Mouse (Mus musculus) thymus, adult 2 months (tissue): ENCODE measurements around the gene Tmc8. TPM values are rescaled to one million over a fixed set of nuclear protein-coding genes. Genes with fewer than 3 reads are reported as not detected.
A peak's percentile ranks its signal among the peaks of the same experiment; 100 is the strongest.

Experiments
- DNase-seq: peaks from one replicate; pipeline ENCODE4 v3.0.0; 2021
- H3K27ac ChIP-seq: fragments of 200-500 bp; 2 replicates; pipeline ENCODE4 v1.5.1; 2012; ENCODE audit warnings: low read length, control low read depth; ENCODE audit not compliant: control insufficient read depth, insufficient read depth
- H3K27me3 ChIP-seq: fragments of 200-500 bp; 2 replicates; pipeline ENCODE4 v1.6.1; 2012; ENCODE audit warnings: mild to moderate bottlenecking, low read length, moderate library complexity, mixed read lengths; ENCODE audit not compliant: control insufficient read depth, insufficient read depth
- H3K36me3 ChIP-seq: fragments of 200-500 bp; 2 replicates; pipeline ENCODE4 v1.6.1; 2012; ENCODE audit warnings: mild to moderate bottlenecking, low read length, moderate library complexity; ENCODE audit not compliant: control insufficient read depth, insufficient read depth
- H3K4me1 ChIP-seq: fragments of 200-500 bp; replicated peaks from 2 replicates; pipeline ENCODE4 v1.6.1; 2012; ENCODE audit warnings: low read length; ENCODE audit not compliant: control insufficient read depth, insufficient read depth
- H3K4me3 ChIP-seq: fragments of 200-500 bp; 2 replicates; pipeline ENCODE4 v1.5.1; 2012; ENCODE audit warnings: mild to moderate bottlenecking, low read length, control low read depth, moderate library complexity; ENCODE audit not compliant: control insufficient read depth, insufficient read depth
- CTCF ChIP-seq: fragments of 200-500 bp; IDR thresholded peaks from 2 replicates; pipeline ENCODE4 v1.5.1; 2012; ENCODE audit warnings: mild to moderate bottlenecking, control low read depth, low read length, moderate library complexity, borderline replicate concordance; ENCODE audit not compliant: control insufficient read depth, poor library complexity, insufficient read depth; ENCODE audit errors: extremely low read depth
- POLR2A ChIP-seq: fragments of 200-500 bp; IDR thresholded peaks from 2 replicates; pipeline ENCODE4 v1.6.1; 2012; ENCODE audit warnings: mild to moderate bottlenecking, low read length, control low read depth, moderate library complexity; ENCODE audit not compliant: control insufficient read depth, poor library complexity, insufficient read depth; ENCODE audit errors: extremely low read depth
- WGBS: fragments of 180-500 bp; shearing (Covaris S2); methylation state at CpG from one replicate; pipeline ENCODE4 v1.1.7; 2018; 5-methylcytosine and 5-hydroxymethylcytosine counted together
- polyA plus RNA-seq: library from polyadenylated mRNA; depleted of rRNA; stranded (reverse); fragments of >200 nt; gene quantifications from 2 replicates; pipeline ENCODE4 v1.2.3, GENCODE M21; 2012

The Tmc8 gene
- polyA plus RNA-seq, 1 experiment: 388 TPM

DNA sequence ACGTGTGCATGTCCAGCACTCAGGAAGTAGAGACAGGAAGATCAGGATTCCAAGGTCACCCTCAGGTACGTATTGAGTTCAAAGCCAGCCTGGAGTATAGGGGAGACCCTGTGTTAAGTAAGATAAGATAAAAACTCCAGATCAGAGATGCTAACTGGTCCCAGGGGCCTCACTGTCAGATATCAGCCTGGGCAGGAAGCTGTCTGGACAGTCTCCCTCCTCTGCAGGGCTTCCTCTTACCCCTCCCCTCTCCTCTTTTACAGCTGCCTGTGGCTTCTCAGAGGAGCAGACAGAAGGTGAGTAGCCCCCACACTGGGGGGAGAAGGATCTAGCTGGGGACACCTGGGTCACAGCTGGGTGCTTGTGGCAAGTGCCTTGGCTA is 16.3 kb downstream of the Tmc8 start:
- no peak overlapping the region for H3K4me3 ChIP-seq
- TF ChIP-seq CTCF (no peak), POLR2A (no peak)

DNA sequence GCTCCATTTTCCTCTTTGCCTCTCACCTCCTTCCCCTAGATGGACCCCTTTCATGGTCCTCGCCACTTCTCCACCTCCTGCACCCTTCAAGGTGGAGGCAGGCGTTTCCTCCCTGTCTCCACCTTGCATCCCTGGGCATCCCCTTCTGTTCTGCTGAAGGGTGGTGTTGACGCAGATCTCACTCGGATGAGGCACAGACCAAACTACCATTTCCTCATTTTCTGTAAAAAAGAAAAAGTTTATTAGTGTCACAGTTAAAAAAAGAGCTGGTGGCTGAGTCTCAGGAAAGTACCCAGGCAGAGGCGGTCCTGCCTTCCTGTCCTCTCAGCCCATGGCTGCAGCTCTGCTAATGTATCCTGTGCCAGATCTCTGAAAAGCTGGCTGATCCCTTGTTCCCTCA is 17.3 kb downstream of the Tmc8 start:
- peak overlapping the region; percentile 8; the same call in 1 of the 2 replicates for H3K27ac ChIP-seq
- H3K4me1 ChIP-seq: peaks cover 35% of the 10 kb centered on the region
- no peak for TF ChIP-seq CTCF
- TF ChIP-seq POLR2A: no peak
- H3K27me3 ChIP-seq: no peaks in the 10 kb centered on the region
- DNase-seq: no peak
- 39% methylated on average over 5 of the region's 5 CpGs for WGBS
- H3K36me3 ChIP-seq: no peaks in the 10 kb centered on the region
- H3K4me3 ChIP-seq: no peak overlapping the region

More for the DNA sequence above, 16.3 kb downstream of the Tmc8 start:
- H3K36me3 ChIP-seq: no peaks in the 10 kb centered on the region
- H3K27ac ChIP-seq: no peak overlapping the region
- H3K27me3 ChIP-seq: no peaks in the 10 kb centered on the region
- peaks cover 42% of the 10 kb centered on the region for H3K4me1 ChIP-seq
- 2% methylated on average over 2 of the region's 2 CpGs for WGBS
- DNase-seq: peak; percentile 43

DNA sequence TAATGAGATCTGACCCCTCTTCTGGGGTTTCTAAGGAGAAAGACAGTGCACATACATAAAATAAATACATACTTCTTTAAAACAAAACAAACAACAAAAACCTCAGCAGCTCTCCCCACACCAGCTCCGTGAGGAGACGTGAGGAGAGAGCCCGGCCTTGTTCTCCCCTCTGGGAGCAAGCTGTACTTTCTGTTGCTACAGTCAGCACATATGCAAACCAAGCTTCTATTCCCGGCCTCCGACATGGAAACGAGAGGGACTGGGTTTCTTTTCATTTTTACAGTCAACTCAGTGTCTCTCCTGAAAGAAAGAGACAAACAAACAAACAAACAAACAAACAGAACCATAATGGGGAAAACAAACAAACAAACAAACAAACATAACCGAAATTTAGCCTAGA is 18.2 kb downstream of the Tmc8 start:
- TF ChIP-seq POLR2A (no peak), CTCF (no peak)

DNA sequence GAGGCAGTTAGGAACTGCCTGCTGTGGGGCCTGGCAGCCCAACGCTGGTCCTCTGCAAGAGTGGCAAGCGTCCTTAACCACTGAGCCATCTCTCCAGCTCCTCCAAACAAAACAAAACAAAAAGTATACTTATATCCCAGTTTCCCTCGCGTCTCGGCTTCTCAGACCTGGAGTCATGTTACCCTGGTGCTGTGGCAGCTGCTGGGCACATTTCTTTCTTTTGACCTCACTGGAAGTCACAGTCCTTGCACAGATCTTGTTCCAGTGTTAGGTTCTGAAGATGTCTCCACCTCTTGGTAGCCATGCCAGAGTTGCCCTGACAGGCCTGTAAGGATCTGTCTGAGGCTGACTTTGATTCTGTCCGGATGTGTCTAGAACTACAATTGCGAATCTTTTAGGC is 19.8 kb downstream of the Tmc8 start:
- no peaks in the 10 kb centered on the region for H3K27me3 ChIP-seq
- no peak overlapping the region for H3K4me3 ChIP-seq

More for the DNA sequence above, 18.2 kb downstream of the Tmc8 start:
- no peak overlapping the region for H3K4me3 ChIP-seq
- DNase-seq: no peak
- H3K27me3 ChIP-seq: no peaks in the 10 kb centered on the region
- H3K27ac ChIP-seq: no peak overlapping the region
- no peaks in the 10 kb centered on the region for H3K36me3 ChIP-seq
- peaks cover 29% of the 10 kb centered on the region for H3K4me1 ChIP-seq
- 94% methylated on average over 7 of the region's 7 CpGs for WGBS

DNA sequence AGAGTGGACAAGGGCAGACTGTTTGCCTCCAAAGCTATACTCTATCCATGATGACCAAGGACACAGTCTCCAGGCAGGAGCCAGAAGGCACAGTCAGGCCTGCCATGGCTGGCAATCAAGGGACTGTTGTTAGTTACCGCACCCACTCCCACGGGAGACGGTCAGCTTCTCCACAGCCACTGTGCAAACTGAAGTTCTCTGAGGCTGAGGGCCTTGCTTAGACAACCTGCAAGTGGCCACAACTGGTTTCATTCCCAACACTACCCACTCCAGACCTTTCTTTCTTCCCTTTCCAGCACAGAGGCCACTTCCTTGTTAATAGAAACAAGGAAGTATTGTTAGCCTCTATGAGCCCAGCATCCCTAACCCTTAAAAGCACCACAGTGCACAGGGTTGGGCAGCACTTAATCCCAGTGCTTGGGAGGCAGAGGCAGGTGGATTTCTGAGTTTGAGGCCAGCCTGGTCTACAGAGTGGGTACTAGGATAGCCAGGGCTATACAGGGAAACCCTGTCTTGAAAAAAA is 21.4 kb downstream of the Tmc8 start:
- 89% methylated on average over 3 of the region's 3 CpGs for WGBS
- DNase-seq: no peak
- no peak for TF ChIP-seq POLR2A
- no peak for TF ChIP-seq CTCF
- no peak overlapping the region for H3K4me3 ChIP-seq
- no peaks in the 10 kb centered on the region for H3K36me3 ChIP-seq
- H3K4me1 ChIP-seq: peaks cover 9% of the 10 kb centered on the region
- H3K27ac ChIP-seq: no peak overlapping the region; the same call in 1 of the 2 replicates
- H3K27me3 ChIP-seq: no peaks in the 10 kb centered on the region

More for the DNA sequence above, 19.8 kb downstream of the Tmc8 start:
- Histone ChIP-seq H3K4me1 (peaks cover 23% of the 10 kb centered on the region), H3K36me3 (no peaks in the 10 kb centered on the region), H3K27ac (no peak overlapping the region)
- 94% methylated on average over 7 of the region's 7 CpGs for WGBS
- no peak for DNase-seq
- TF ChIP-seq CTCF: no peak
- TF ChIP-seq POLR2A: no peak

DNA sequence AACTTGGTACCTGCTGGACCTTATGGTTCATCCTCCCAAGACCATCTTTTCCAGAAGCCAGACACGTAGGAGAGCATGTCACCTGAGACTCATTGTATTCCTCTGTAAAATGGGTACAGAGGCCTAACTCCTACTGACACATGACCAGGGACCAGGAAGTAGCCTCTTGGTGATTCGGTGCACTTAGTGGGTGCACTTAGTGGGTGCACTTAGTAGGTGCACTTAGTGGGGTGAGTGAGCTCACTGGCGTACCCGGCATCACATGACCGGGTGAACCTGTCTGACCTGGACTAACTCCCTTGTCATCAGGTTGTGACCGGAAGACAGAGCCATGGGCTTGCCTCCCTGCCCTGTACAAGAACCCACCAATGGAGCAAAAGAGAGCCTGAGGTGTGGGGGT is 24.9 kb downstream of the Tmc8 start:
- WGBS: 98% methylated on average over 6 of the region's 6 CpGs
- Histone ChIP-seq H3K36me3 (no peaks in the 10 kb centered on the region), H3K27ac (no peak overlapping the region), H3K4me1 (peaks cover 12% of the 10 kb centered on the region), H3K27me3 (no peaks in the 10 kb centered on the region), H3K4me3 (no peak overlapping the region)
- TF ChIP-seq POLR2A: no peak
- no peak for TF ChIP-seq CTCF
- no peak for DNase-seq
